Mouse (Mus musculus): ENCODE data around the gene Mrpl58. TPM values are rescaled to one million over a fixed set of nuclear protein-coding genes. Genes with fewer than 3 reads are reported as not detected.

The Mrpl58 gene
- polyA plus RNA-seq, 1 experiment from 2014 or later, result 224 TPM

GRCm38 (mm10) chr11:115391358-115391757 is 12.2 kb upstream of the Mrpl58 start:
- no peak for DNase-seq (ENCODE audit: low spot score)
- Histone ChIP-seq H3K9me3 (ENCODE audit: control insufficient read depth, low read length) (no peaks in the 10 kb centered on the region), H3K9ac (ENCODE audit: low read length) (no peak overlapping the region), H3K4me2 (ENCODE audit: low read length) (no peak overlapping the region), H3K36me3 (ENCODE audit: control insufficient read depth, insufficient read depth, low read length) (peaks cover 32% of the 10 kb centered on the region), H3K27me3 (replicated peaks; ENCODE audit: control insufficient read depth, insufficient read depth, low read length) (no peaks in the 10 kb centered on the region), H3K4me3 (ENCODE audit: low read depth, low read length) (no peak overlapping the region), H3K4me1 (replicated peaks; ENCODE audit: control insufficient read depth, insufficient read depth, low read length) (no peaks in the 10 kb centered on the region), H3K27ac (ENCODE audit: low read depth) (no peak overlapping the region)
- WGBS, result 94% methylated on average over 7 of the region's 7 CpGs
- ATAC-seq (replicated peaks; ENCODE audit: low FRiP score, low TSS enrichment, low read depth), result no peak

GRCm38 (mm10) chr11:115393721-115394325 is 9.7 kb upstream of the Mrpl58 start:
- H3K27me3 ChIP-seq (replicated peaks; ENCODE audit: control insufficient read depth, insufficient read depth, low read length), result no peaks in the 10 kb centered on the region
- DNase-seq (ENCODE audit: low spot score), result no peak
- peaks cover 32% of the 10 kb centered on the region for H3K36me3 ChIP-seq (ENCODE audit: control insufficient read depth, insufficient read depth, low read length)
- 65% methylated on average over 34 of the region's 34 CpGs for WGBS
- no peaks in the 10 kb centered on the region for H3K4me1 ChIP-seq (replicated peaks; ENCODE audit: control insufficient read depth, insufficient read depth, low read length)
- H3K4me3 ChIP-seq (ENCODE audit: low read depth, low read length), result no peak overlapping the region
- ATAC-seq (replicated peaks; ENCODE audit: low FRiP score, low TSS enrichment, low read depth), result peak; percentile 32; the same call in 1 of the 2 replicates
- no peak overlapping the region for H3K27ac ChIP-seq (ENCODE audit: low read depth)
- no peak overlapping the region for H3K9ac ChIP-seq (ENCODE audit: low read length)
- peak overlapping the region; percentile 23; the same call in 1 of the 2 replicates for H3K4me2 ChIP-seq (ENCODE audit: low read length)
- no peaks in the 10 kb centered on the region for H3K9me3 ChIP-seq (ENCODE audit: control insufficient read depth, low read length)

- 75% methylated on average over 7 of the region's 7 CpGs for WGBS
- Histone ChIP-seq H3K36me3 (ENCODE audit: control insufficient read depth, insufficient read depth, low read length) (peaks cover 13% of the 10 kb centered on the region), H3K4me2 (ENCODE audit: low read length) (no peak overlapping the region), H3K4me1 (replicated peaks; ENCODE audit: control insufficient read depth, insufficient read depth, low read length) (0 out of 2 replicates have a peak, but pooled peaks cover under 1% of the 10 kb centered on the region), H3K9me3 (ENCODE audit: control insufficient read depth, low read length) (no peaks in the 10 kb centered on the region), H3K9ac (ENCODE audit: low read length) (no peak overlapping the region), H3K27me3 (replicated peaks; ENCODE audit: control insufficient read depth, insufficient read depth, low read length) (no peaks in the 10 kb centered on the region), H3K4me3 (ENCODE audit: low read depth, low read length) (no peak overlapping the region), H3K27ac (ENCODE audit: low read depth) (no peak overlapping the region)
- ATAC-seq (replicated peaks; ENCODE audit: low FRiP score, low TSS enrichment, low read depth) (no peak), DNase-seq (ENCODE audit: low spot score) (no peak)
These were observed 5.5 kb upstream of the Mrpl58 start for GRCm38 (mm10) chr11:115398085-115398484.

GRCm38 (mm10) chr11:115400126-115400525 is 3.4 kb upstream of the Mrpl58 start:
- Histone ChIP-seq H3K36me3 (ENCODE audit: control insufficient read depth, insufficient read depth, low read length) (no peaks in the 10 kb centered on the region), H3K9ac (ENCODE audit: low read length) (no peak overlapping the region), H3K27me3 (replicated peaks; ENCODE audit: control insufficient read depth, insufficient read depth, low read length) (no peaks in the 10 kb centered on the region), H3K4me1 (replicated peaks; ENCODE audit: control insufficient read depth, insufficient read depth, low read length) (peaks cover 14% of the 10 kb centered on the region), H3K9me3 (ENCODE audit: control insufficient read depth, low read length) (no peaks in the 10 kb centered on the region), H3K4me3 (ENCODE audit: low read depth, low read length) (no peak overlapping the region), H3K4me2 (ENCODE audit: low read length) (no peak overlapping the region), H3K27ac (ENCODE audit: low read depth) (no peak overlapping the region)
- 73% methylated on average over 3 of the region's 3 CpGs for WGBS
- ATAC-seq (replicated peaks; ENCODE audit: low FRiP score, low TSS enrichment, low read depth), result no peak
- no peak for DNase-seq (ENCODE audit: low spot score)

GRCm38 (mm10) chr11:115400630-115401391 is 2.7 kb upstream of the Mrpl58 start:
- no peak overlapping the region for H3K4me3 ChIP-seq (ENCODE audit: low read depth, low read length)
- peaks cover 3% of the 10 kb centered on the region; the same call in 1 of the 2 replicates for H3K36me3 ChIP-seq (ENCODE audit: control insufficient read depth, insufficient read depth, low read length)
- H3K9me3 ChIP-seq (ENCODE audit: control insufficient read depth, low read length), result no peaks in the 10 kb centered on the region
- H3K4me2 ChIP-seq (ENCODE audit: low read length), result peak overlapping the region; percentile 3; the same call in 1 of the 2 replicates
- WGBS, result 36% methylated on average over 11 of the region's 11 CpGs
- no peak for DNase-seq (ENCODE audit: low spot score)
- peak overlapping the region; percentile 27; the same call in 1 of the 2 replicates for H3K27ac ChIP-seq (ENCODE audit: low read depth)
- no peaks in the 10 kb centered on the region for H3K27me3 ChIP-seq (replicated peaks; ENCODE audit: control insufficient read depth, insufficient read depth, low read length)
- no peak for ATAC-seq (replicated peaks; ENCODE audit: low FRiP score, low TSS enrichment, low read depth)
- H3K9ac ChIP-seq (ENCODE audit: low read length), result peak overlapping the region; percentile 25
- H3K4me1 ChIP-seq (replicated peaks; ENCODE audit: control insufficient read depth, insufficient read depth, low read length), result peaks cover 14% of the 10 kb centered on the region

GRCm38 (mm10) chr11:115405723-115406122 is 2.2 kb downstream of the Mrpl58 start:
- no peak for DNase-seq (ENCODE audit: low spot score)
- Histone ChIP-seq H3K4me2 (ENCODE audit: low read length) (no peak overlapping the region), H3K4me1 (replicated peaks; ENCODE audit: control insufficient read depth, insufficient read depth, low read length) (peaks cover 14% of the 10 kb centered on the region), H3K9me3 (ENCODE audit: control insufficient read depth, low read length) (no peaks in the 10 kb centered on the region), H3K9ac (ENCODE audit: low read length) (no peak overlapping the region), H3K36me3 (ENCODE audit: control insufficient read depth, insufficient read depth, low read length) (peaks cover 44% of the 10 kb centered on the region), H3K27me3 (replicated peaks; ENCODE audit: control insufficient read depth, insufficient read depth, low read length) (no peaks in the 10 kb centered on the region), H3K27ac (ENCODE audit: low read depth) (no peak overlapping the region), H3K4me3 (ENCODE audit: low read depth, low read length) (no peak overlapping the region)
- ATAC-seq (replicated peaks; ENCODE audit: low FRiP score, low TSS enrichment, low read depth), result no peak
- 93% methylated on average over 6 of the region's 6 CpGs for WGBS

GRCm38 (mm10) chr11:115406858-115407401 is 3.4 kb downstream of the Mrpl58 start:
- 93% methylated on average over 17 of the region's 17 CpGs for WGBS
- ATAC-seq (replicated peaks; ENCODE audit: low FRiP score, low TSS enrichment, low read depth) (no peak), DNase-seq (ENCODE audit: low spot score) (no peak)
- Histone ChIP-seq H3K4me2 (ENCODE audit: low read length) (no peak overlapping the region), H3K27me3 (replicated peaks; ENCODE audit: control insufficient read depth, insufficient read depth, low read length) (no peaks in the 10 kb centered on the region), H3K9ac (ENCODE audit: low read length) (no peak overlapping the region), H3K27ac (ENCODE audit: low read depth) (no peak overlapping the region), H3K36me3 (ENCODE audit: control insufficient read depth, insufficient read depth, low read length) (peaks cover 53% of the 10 kb centered on the region), H3K9me3 (ENCODE audit: control insufficient read depth, low read length) (no peaks in the 10 kb centered on the region), H3K4me3 (ENCODE audit: low read depth, low read length) (no peak overlapping the region), H3K4me1 (replicated peaks; ENCODE audit: control insufficient read depth, insufficient read depth, low read length) (peaks cover 23% of the 10 kb centered on the region)

- Histone ChIP-seq H3K4me3 (ENCODE audit: low read depth, low read length) (no peak overlapping the region), H3K9ac (ENCODE audit: low read length) (no peak overlapping the region), H3K27ac (ENCODE audit: low read depth) (no peak overlapping the region), H3K27me3 (replicated peaks; ENCODE audit: control insufficient read depth, insufficient read depth, low read length) (no peaks in the 10 kb centered on the region), H3K4me1 (replicated peaks; ENCODE audit: control insufficient read depth, insufficient read depth, low read length) (peaks cover 20% of the 10 kb centered on the region), H3K9me3 (ENCODE audit: control insufficient read depth, low read length) (no peaks in the 10 kb centered on the region), H3K4me2 (ENCODE audit: low read length) (no peak overlapping the region), H3K36me3 (ENCODE audit: control insufficient read depth, insufficient read depth, low read length) (peaks cover 53% of the 10 kb centered on the region)
- 72% methylated on average over 6 of the region's 6 CpGs for WGBS
- ATAC-seq (replicated peaks; ENCODE audit: low FRiP score, low TSS enrichment, low read depth) (no peak), DNase-seq (ENCODE audit: low spot score) (no peak)
These were observed 4.8 kb downstream of the Mrpl58 start for GRCm38 (mm10) chr11:115408266-115408920.

All from intestine, embryonic 14.5 days (tissue).